Mouse (Mus musculus): ENCODE measurements around the gene Sox21.

Sox21 gene

DNA sequence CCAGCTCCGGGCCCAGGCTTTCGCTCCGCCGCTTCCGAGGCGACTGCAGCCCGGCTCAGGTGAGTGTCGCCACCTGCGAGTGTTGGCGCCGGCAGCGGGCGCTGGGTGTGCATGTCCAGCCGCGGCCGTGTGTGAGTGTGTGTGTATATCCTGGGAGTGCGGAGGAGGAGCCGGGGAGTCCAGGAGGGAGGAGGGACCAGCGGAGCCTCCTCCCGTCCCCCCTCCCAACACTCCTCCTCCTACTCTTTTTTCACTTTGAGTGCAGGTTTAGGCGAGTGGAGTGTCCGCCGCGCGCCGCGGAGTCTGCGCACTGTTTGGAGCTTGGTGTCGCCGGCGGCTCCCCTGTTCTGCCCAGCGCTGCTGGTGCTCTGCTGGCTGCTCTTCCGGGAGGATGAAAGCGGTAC is at the start of gene Sox21:
Gene Sox21, minus strand, starts transcription at position 145 of the 404 bp plus-strand sequence.
- in situ Hi-C loops (cut with MseI, MboI), result no loop called here

DNA sequence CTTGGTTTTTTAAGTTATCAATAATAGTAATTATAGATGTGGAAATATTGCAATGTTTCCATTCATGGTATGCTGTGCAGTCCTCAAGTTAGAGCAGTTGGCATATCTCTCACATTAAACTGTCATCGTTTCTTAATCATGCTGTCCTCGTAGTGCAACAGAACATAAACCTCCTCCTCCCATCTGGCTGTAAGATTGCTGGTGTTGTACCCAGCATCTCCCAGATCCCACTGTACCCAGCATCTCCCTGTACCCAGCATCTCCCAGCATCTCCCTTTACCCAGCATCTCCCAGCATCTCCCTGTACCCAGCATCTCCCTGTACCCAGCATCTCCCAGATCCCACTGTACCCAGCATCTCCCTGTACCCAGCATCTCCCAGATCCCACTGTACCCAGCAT is 49.3 kb upstream of the Sox21 start:
- in situ Hi-C loops (cut with MseI, MboI), result no loop called here

DNA sequence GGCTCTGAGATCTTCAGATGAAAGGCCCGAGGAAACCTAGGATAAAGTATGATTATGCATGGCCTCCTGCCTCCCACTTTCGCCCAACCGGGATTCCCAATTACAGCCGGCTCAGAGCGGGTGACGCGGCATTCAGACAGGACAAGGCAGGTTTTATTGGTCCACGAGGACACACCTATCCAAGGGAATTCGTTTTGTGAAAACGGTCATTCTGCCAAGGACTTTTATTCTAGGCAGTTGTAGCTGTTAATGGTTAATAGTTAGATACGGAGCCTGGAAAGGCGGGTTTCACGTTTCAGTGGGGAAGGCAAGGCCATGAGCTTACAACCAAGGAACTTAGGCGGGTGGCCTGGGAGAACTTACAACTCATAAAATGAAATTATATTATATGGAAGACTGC is 46.1 kb upstream of the Sox21 start:
- in situ Hi-C loops (cut with MseI, MboI), result no loop called here

DNA sequence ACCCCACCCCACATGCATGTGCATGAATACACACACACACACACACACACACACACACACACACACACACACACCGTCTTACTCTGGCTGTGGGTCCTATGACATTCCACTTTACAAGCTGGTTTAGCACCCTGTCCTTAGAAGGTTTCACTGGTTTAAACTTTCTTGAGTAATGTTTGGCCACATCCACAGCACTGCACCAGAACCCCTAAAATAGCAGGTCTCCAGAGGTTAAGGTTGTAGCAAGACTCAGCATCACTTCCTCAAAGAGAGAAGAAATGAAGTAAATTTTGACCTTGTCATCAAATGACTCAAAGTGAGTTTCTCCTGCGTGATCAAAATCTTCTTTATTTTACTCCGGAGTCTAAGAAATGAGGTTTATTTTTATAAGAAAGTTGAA is 45.4 kb upstream of the Sox21 start:
- in situ Hi-C loops (cut with MseI, MboI), result no loop called here

DNA sequence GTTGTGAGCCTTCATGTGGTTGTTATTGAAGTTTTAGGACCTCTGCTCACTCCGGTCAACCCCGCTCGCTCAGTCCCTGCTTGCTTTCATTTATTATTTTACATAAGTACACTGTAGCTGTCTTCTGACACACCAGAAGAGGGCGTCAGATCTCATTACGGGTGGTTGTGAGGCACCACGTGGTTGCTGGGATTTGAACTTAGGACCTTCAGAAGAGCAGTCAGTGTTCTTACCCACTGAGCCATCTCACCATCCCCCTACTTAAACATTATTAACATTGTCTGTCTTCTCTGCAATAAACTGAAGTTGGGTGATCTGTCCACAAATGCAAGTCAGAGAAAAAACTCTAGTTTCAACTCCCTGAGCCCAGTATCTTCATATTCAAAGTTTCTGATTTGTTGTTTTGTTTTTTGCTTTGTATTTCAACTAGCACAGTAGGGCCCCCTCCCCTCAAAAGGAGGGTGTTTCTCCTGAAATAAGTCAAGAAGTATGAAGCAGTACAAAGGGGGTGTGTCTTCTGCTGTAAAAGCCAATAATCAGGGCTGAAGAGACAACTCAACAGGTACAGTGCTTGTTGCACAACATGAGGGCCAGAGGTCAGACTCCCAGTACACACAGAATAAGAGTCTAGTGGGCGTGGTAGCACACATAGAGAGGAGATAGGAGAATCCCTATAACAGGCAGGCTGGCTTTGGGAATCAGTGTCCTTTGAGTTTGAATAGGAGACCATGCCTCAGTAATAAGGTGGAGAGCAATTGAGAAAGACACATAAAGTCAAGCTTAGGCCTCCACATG is 41.1 kb upstream of the Sox21 start:
- in situ Hi-C loops (cut with MseI, MboI), result no loop called here

DNA sequence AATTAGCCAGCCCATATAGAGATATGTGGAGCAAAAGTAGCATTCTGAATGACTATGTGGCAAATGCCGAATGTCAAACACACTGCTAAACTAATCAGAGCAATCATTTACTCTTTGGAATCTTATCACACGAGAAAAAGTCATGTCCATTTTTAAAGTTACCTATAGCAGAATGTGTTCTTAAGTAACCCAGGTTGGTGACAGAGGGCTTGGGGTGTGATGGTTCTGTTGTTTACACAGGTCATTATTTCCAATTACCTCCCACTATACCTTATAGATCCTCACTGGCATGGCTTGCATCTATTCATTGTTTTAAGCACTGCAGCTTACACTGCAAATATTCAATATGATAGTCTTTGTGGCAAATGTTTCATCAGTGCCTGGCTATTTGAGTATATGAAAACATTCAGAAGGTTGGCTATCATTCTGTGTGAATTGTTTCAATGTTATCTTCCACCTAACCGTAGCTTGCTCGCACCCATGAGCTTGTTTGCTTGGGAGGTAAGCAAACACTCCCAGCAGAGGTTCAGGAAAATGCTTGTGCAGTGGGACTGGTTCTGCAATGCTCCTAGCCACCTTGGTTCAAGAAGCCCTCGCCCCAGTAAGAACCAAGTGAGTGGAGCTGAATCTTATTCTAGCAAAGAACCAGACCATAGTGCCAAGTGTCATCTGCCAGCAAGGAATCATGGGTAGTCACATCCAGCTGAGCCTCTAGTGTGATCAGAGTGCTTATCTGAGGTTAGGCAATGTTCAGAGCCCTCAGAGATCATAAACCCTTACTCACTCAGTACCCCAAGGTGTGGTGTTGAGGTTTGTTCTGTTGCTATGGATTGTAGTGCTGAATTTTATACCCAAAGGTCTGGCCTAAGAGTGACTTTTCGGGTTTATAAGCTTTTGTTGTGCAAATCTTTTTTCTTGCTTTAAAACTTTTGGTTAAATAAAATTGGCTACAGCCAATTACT is 36.0 kb upstream of the Sox21 start:
- in situ Hi-C loops (cut with MseI, MboI), result no loop called here

DNA sequence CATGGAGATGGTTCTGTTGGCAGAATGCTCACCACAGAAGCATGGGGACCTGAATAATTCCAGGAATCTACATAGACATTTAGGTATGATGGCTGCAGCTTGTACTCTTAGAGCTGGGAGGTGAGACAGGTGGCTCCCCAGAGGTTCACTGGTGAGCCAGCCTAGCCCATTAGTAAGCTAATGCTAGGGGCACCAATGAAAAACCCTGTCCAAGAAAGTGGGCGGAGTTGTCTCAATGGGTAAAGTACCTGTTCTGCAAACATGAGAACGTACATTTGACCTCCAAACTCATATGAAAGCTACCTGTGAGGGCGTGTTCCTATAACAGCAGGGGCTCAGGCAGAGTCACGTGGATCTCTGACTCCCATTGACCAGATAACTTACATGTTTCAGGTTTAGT is 32.0 kb upstream of the Sox21 start:
- in situ Hi-C loops (cut with MseI, MboI), result no loop called here

DNA sequence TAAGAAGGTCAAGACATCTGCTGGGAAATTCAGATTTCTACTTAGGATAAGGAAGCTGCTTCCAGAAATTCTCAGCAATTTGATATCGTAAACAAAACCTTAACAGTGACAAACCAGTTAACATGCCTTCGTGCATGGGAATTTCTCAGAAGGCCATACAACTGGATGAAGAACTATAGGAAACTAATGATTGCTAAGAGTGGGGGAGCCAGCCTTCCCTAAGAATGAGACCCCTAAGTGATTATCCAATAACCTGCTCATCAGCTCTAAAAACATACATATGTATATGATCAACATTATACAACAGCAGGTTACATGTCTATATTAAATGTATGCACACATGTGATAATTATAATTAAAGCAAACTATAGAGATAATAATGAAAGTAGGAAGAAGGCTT is 29.8 kb upstream of the Sox21 start, which contains the start of gene Gm9376:
Gene Gm9376, plus strand, starts transcription at position 301 of the 400 bp plus-strand sequence.
- in situ Hi-C loops (cut with MseI, MboI), result no loop called here

DNA sequence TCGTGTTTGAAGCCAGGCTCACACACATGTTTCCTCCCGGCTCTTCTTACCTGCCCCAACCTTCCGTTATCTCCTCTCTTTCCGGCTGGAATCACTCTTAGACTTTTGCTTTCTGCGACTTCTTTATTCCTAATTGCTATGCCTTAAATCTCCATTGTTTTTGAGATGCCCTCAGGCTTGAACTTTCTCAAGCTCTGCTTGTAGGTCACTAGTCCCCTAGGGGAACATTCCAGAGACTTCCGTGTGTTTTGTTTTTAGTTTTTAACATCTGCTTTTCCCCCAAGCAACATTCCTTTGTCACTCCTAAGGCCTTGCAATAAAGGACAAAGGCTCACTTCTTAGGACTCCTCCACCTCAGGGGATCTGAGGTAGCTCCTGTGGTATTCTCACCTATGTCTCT is 16.6 kb upstream of the Sox21 start:
- in situ Hi-C loops (cut with MseI, MboI), result no loop called here

DNA sequence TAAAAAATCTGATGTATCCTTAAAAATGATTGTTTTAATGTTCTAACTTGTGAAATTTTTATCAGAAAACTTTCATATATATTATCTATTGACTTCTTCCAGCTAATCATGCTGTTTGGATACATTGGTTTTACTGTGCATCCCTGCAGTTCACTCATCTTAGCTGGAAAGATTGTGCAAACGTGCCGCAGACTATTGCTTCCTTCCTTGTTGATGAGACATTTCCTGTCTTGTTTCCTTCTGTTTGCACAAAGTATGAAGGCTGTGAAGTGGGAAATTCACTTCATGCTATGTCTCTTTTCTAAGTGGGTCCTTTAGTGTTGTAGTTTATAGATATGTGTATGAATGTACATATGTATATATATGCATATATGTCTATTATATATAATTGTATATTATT is 4.6 kb upstream of the Sox21 start:
- in situ Hi-C loops (cut with MseI, MboI), result no loop called here

DNA sequence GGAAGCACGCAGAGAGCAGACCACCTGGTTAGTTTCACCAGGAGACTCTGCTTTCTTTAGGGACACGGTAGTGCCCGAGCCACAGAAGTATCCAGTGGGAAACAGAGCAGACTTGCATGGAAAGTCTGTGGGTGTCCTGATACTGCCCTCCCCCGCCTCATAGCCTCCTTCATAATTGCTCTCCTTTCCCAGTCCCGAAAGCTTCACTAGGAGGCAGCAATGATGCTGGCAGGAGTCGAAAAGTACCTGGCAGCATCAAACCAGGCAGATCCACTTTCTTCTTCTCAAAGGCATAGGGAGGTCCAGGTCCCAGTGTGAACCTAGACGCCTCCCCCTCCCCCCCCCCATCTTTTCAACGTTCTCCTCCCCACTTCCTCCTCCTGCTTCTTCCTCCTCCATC is 2.5 kb upstream of the Sox21 start:
- in situ Hi-C loops (cut with MseI, MboI), result no loop called here

DNA sequence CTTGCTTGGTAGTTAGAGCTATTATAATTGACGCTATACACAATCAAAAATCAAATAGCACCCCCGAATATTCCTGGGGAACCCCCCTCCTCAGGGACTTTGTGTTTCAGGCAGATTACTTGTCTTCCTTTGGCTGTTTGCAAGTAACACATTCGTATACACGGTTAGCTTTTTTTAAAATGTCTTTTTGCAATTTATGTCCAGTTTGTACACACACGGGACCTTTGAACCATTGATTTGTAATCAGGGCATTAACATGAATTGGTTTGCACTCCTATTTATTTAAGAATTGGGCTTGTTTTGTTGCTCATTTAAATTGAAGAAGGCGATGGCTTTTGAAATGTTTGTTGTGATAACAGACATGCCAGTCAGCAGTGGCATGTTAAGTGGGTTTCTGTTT is 956 bp upstream of the Sox21 start:
- in situ Hi-C loops (cut with MseI, MboI), result no loop called here

DNA sequence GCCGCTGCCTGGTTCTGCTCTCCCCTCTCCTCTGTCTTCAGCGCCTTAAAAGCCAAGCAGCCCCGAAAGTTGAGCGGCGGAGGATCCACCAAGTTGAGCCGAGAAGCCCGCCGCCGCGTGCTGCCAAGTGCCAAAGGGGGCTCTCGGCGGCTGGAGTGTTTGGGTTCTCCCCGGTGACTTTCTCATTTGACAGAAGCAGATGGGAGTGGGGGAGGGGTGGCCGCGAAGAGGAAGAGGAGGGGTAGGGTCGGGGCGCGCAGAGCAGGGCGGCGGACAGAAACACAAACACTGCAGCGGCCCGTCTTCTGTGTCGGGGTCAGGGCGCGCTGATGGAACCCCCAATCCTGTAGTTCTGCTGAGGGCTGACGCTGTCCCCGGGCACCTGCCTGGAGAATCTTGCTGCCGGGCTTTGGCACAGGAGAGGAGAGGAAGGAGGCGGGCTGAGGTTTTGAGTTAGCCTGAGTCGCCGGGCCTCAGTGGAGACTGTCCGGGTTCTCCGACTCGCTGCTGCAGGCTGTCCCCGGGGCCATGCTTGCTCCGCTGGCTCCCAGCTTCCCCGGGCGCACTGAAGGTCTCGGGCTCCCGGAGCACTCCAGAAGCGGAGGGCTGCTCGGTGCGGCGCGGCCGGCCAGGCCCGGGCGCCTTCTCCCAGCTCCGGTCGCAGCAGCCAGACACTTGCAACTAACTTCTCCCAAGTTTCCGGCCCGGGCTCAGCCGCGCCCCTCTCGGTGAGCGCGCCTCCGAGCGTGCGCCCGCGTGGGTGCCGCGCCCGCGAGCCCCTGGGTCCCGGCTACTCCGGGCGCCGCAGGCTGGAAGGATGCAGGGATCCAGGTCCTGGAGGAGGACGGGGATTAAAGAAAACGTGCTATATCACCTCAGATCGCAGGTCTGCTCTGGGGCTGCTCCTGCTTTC is 601 bp downstream of the Sox21 start:
- in situ Hi-C loops (cut with MseI, MboI), result no loop called here

DNA sequence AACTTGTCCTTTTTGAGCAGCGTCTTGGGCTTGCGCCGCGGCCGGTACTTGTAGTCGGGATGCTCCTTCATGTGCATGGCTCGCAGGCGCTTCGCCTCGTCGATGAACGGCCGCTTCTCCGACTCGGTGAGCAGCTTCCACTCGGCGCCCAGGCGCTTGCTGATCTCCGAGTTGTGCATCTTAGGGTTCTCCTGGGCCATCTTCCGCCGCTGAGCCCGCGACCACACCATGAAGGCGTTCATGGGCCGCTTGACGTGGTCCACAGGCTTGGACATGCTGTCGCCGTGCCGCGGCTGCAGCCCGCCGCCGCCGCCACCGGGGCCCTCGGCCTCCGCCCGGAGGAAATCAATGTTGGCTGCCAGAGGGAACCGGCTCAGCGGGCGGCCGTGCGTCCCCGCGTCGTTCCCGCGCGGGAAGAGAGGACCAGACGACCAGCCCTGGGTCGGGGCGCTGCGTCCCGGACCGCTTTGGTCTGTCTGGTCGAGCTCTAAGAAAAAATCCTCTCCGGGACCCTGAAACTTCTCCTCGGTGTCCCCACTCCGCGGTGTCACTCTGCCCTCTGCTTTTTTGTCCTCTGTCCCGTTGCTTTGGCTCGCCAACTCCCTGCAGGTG is 1.4 kb downstream of the Sox21 start:
- in situ Hi-C loops (cut with MseI, MboI), result no loop called here

DNA sequence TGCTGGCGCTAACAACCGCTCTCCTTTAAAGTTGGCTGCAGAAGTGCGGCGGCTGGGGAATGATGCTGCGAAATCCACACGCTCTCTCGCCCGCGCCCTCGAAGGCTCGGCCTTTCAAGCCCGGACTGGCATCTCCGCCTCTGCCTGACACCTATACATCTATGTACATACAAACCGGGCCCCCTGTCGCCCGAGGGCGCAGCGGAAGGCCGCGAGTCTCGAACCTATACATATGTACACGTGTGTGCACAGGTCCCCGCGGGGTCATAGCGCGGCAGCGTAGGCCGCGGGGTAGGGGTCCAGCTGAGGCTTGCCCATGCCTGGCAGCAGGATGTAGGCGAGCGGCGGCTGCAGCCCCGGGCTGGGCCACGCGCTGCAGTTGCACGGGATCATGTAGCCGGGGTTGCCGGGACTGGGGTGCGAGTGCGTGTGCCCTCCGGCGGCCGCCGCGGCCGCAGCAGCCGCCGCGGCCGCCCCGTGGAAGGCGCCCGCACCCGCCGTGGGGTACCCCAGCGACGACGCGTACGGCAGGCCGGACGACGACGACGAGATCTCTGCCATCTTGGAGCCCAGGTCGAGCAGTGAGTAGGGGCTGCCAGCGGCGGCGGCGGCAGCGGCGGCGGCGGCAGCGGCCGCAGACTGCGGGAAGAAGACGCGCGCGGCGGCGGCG is 2.2 kb downstream of the Sox21 start:
- in situ Hi-C loops (cut with MseI, MboI), result no loop called here

DNA sequence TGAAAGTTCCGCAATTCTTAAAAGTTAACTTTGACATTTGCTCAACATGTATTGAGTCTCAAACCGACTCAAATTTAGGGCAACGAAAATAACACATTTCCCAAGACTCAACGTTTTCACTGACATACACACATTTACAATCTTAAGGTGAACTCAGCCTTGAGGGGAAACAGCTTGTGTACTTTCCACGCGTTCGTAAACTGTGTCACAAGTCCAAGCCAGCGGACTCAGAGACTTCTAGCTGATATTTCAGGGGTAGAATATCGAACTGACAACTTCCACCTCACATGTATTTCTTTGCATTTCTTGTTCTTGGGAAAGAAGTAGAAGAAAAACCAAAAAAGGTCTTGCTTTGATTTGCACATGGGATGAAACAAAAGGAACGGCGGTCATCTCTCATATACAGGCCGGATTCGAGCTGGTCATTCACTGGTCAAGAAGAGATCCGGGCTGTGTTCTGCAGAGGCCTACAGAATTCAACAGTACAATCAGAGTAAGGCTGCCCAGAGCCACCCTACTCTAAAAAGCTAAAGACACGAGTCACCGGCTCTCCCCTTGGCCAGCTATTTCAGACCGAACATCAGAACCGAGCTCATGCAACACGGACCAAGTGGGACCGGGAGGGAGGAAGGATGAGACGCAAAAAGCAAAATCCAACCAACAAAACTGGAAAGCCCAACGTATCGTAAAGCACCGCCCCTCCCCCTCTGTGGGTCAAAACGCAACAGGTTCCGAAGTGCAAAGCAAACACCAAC is 2.9 kb downstream of the Sox21 start:
- in situ Hi-C loops (cut with MseI, MboI), result no loop called here

DNA sequence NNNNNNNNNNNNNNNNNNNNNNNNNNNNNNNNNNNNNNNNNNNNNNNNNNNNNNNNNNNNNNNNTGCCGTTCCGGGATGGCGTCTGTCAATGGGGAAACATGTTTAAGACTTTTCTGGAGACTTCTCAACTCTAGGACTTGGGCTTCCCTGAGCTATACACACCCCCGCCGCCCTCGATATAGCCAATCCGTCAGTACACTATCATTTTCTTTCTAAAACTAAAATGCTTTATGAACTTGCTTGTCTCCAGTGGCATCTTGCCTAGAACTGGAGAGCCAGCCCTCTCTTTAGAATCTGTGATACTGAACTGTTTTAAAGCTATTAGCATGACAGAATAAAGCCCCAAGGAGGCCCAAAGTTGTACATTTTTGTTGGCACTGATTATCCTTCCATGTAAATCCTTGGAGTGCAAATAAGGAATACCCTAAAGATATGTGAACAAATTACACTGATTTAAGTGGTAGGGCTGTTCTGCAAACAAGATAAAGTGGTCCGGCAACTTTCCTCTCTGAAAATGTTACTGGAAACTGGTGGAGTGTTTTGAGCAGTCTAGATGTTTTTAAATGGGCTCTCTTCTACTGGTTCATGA is 4.4 kb downstream of the Sox21 start:
- in situ Hi-C loops (cut with MseI, MboI), result no loop called here

DNA sequence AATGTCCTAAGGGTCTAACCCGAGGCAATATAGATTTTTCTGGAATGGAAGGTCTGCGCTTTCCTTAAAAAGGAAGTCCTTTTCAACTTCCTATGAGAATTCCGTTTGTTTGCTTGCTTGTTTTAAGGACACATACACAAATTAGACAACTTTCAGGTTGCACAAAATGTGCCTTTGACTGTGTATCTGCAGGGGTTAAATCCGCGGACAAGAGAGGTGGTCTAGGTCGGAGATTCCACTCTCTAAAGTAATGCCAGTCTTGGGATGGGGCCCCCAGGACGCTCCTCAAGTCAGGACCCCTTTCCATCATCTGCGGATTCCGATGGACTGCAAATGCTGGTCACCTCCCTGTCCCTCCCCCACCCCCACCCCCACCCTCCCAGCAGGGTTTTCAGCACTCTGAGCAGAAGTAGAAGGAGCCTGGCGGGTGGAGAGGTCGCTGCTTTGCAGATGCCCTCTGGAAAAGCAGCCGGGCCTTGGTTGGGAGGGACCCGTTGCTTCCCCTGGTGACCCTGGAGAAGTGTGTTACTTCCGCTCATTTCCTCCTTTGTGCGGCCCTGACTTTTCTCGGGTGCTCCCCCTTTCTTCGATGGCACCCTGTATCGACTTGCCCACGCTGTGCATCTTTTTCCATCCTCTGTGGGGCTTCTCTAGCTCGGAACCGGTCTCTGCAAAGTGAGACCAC is 10.2 kb downstream of the Sox21 start:
- in situ Hi-C loops (cut with MseI, MboI), result no loop called here

DNA sequence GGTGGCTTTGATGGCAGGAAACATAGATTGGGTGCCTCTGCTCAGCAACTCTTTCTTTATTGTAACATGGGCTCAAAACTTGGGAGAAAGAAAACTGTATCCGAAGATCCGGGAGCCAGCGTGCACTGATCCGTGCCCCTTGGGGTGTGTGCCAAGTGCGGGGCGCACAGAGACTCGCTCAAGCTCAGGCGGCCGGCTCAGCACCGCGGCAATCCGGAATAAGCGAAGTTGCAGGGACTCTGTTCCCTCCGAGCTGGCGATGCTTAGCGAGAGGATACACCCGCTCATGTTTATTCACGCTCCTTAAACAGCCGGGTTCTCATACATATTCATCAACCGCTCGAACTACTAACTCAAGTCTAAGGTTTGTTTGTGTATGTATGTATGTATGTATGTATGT is 10.9 kb downstream of the Sox21 start:
- in situ Hi-C loops (cut with MseI, MboI), result no loop called here

Measured in mouse trophoblast stem cell (cell line).